Mouse (Mus musculus): ENCODE measurements around the gene Kif2a. TPM values are rescaled to one million over a fixed set of nuclear protein-coding genes. Genes with fewer than 3 reads are reported as not detected.
A peak's percentile ranks its signal among the peaks of the same experiment; 100 is the strongest.

Gene Kif2a
- total RNA-seq, 1 experiment, result 21.9 TPM

- Histone ChIP-seq H3K9ac (ENCODE audit: insufficient read depth, low read depth, low read length, poor library complexity, severe bottlenecking) (no peak overlapping the region), H3K4me3 (ENCODE audit: insufficient read depth in 1 of 2, low read depth in 1 of 2, low read length in 2 of 2, poor library complexity in 1 of 2, severe bottlenecking in 1 of 2) (no peak overlapping the region), H3K27ac (ENCODE audit: insufficient read depth, low read depth, low read length, poor library complexity, severe bottlenecking) (no peak overlapping the region), H3K36me3 (ENCODE audit: control insufficient read depth, insufficient read depth, low read length, poor library complexity, severe bottlenecking) (peaks cover 24% of the 10 kb centered on the region), H3K4me1 (ENCODE audit: control insufficient read depth in 2 of 2, insufficient read depth in 2 of 2, low read length in 2 of 2, poor library complexity in 1 of 2) (no peaks in the 10 kb centered on the region), H3K9me3 (ENCODE audit: control insufficient read depth, insufficient read depth, low read depth, low read length) (no peaks in the 10 kb centered on the region)
- in situ Hi-C loops (cut with MboI; ENCODE audit: low sequenced_read_pairs in 2 of 2, unreplicated experiment in 2 of 2), result no loop called here
- no peak for DNase-seq (ENCODE audit: low read depth, low spot score)
- TF ChIP-seq ZNF384 (IDR thresholded peaks at IDR 0.05; ENCODE audit: low read depth, low read length), result no peak
- TF ChIP-seq ZC3H11A (IDR thresholded peaks at IDR 0.05; ENCODE audit: borderline replicate concordance, low read depth, low read length), result no peak
- TF ChIP-seq HCFC1 (IDR thresholded peaks at IDR 0.05; ENCODE audit: borderline replicate concordance, insufficient read depth, low read length), result no peak
- TF ChIP-seq MAFK (IDR thresholded peaks at IDR 0.05; ENCODE audit: insufficient read depth, low read depth, low read length), result no peak
- no peak for TF ChIP-seq CHD2 (IDR thresholded peaks at IDR 0.05; ENCODE audit: low read depth, low read length)
Observed at GRCm38 (mm10) chr13:106958286-106958685, 63.6 kb downstream of the Kif2a start.

- in situ Hi-C loops (cut with MboI; ENCODE audit: low sequenced_read_pairs in 2 of 2, unreplicated experiment in 2 of 2), result no loop called here
- H3K4me1 ChIP-seq (ENCODE audit: control insufficient read depth in 2 of 2, insufficient read depth in 2 of 2, low read length in 2 of 2, poor library complexity in 1 of 2), result no peaks in the 10 kb centered on the region
- no peak overlapping the region for H3K9ac ChIP-seq (ENCODE audit: insufficient read depth, low read depth, low read length, poor library complexity, severe bottlenecking)
- H3K4me3 ChIP-seq (ENCODE audit: insufficient read depth in 1 of 2, low read depth in 1 of 2, low read length in 2 of 2, poor library complexity in 1 of 2, severe bottlenecking in 1 of 2), result no peak overlapping the region
- no peaks in the 10 kb centered on the region for H3K9me3 ChIP-seq (ENCODE audit: control insufficient read depth, insufficient read depth, low read depth, low read length)
- no peak overlapping the region for H3K27ac ChIP-seq (ENCODE audit: insufficient read depth, low read depth, low read length, poor library complexity, severe bottlenecking)
- no peak for TF ChIP-seq MAFK (IDR thresholded peaks at IDR 0.05; ENCODE audit: insufficient read depth, low read depth, low read length)
- TF ChIP-seq ZC3H11A (IDR thresholded peaks at IDR 0.05; ENCODE audit: borderline replicate concordance, low read depth, low read length), result no peak
- no peak for TF ChIP-seq ZNF384 (IDR thresholded peaks at IDR 0.05; ENCODE audit: low read depth, low read length)
- TF ChIP-seq HCFC1 (IDR thresholded peaks at IDR 0.05; ENCODE audit: borderline replicate concordance, insufficient read depth, low read length), result no peak
- TF ChIP-seq CHD2 (IDR thresholded peaks at IDR 0.05; ENCODE audit: low read depth, low read length), result no peak
- peaks cover 22% of the 10 kb centered on the region for H3K36me3 ChIP-seq (ENCODE audit: control insufficient read depth, insufficient read depth, low read length, poor library complexity, severe bottlenecking)
- DNase-seq (ENCODE audit: low read depth, low spot score), result no peak
Observed at GRCm38 (mm10) chr13:106957554-106957953, 64.4 kb downstream of the Kif2a start.

GRCm38 (mm10) chr13:106954880-106955279 is 67.0 kb downstream of the Kif2a start:
- Histone ChIP-seq H3K9ac (ENCODE audit: insufficient read depth, low read depth, low read length, poor library complexity, severe bottlenecking) (no peak overlapping the region), H3K36me3 (ENCODE audit: control insufficient read depth, insufficient read depth, low read length, poor library complexity, severe bottlenecking) (peaks cover 26% of the 10 kb centered on the region), H3K9me3 (ENCODE audit: control insufficient read depth, insufficient read depth, low read depth, low read length) (no peaks in the 10 kb centered on the region), H3K27ac (ENCODE audit: insufficient read depth, low read depth, low read length, poor library complexity, severe bottlenecking) (no peak overlapping the region), H3K4me3 (ENCODE audit: insufficient read depth in 1 of 2, low read depth in 1 of 2, low read length in 2 of 2, poor library complexity in 1 of 2, severe bottlenecking in 1 of 2) (no peak overlapping the region), H3K4me1 (ENCODE audit: control insufficient read depth in 2 of 2, insufficient read depth in 2 of 2, low read length in 2 of 2, poor library complexity in 1 of 2) (no peaks in the 10 kb centered on the region)
- no peak for DNase-seq (ENCODE audit: low read depth, low spot score)
- in situ Hi-C loops (cut with MboI; ENCODE audit: low sequenced_read_pairs in 2 of 2, unreplicated experiment in 2 of 2), result no loop called here
- TF ChIP-seq ZNF384 (IDR thresholded peaks at IDR 0.05; ENCODE audit: low read depth, low read length), result no peak
- TF ChIP-seq MAFK (IDR thresholded peaks at IDR 0.05; ENCODE audit: insufficient read depth, low read depth, low read length), result no peak
- TF ChIP-seq HCFC1 (IDR thresholded peaks at IDR 0.05; ENCODE audit: borderline replicate concordance, insufficient read depth, low read length), result no peak
- no peak for TF ChIP-seq CHD2 (IDR thresholded peaks at IDR 0.05; ENCODE audit: low read depth, low read length)
- TF ChIP-seq ZC3H11A (IDR thresholded peaks at IDR 0.05; ENCODE audit: borderline replicate concordance, low read depth, low read length), result no peak

- no peak for TF ChIP-seq ZC3H11A (IDR thresholded peaks at IDR 0.05; ENCODE audit: borderline replicate concordance, low read depth, low read length)
- TF ChIP-seq MAFK (IDR thresholded peaks at IDR 0.05; ENCODE audit: insufficient read depth, low read depth, low read length), result no peak
- TF ChIP-seq HCFC1 (IDR thresholded peaks at IDR 0.05; ENCODE audit: borderline replicate concordance, insufficient read depth, low read length), result no peak
- TF ChIP-seq CHD2 (IDR thresholded peaks at IDR 0.05; ENCODE audit: low read depth, low read length), result no peak
- TF ChIP-seq ZNF384 (IDR thresholded peaks at IDR 0.05; ENCODE audit: low read depth, low read length), result no peak
- no peak for DNase-seq (ENCODE audit: low read depth, low spot score)
- Histone ChIP-seq H3K36me3 (ENCODE audit: control insufficient read depth, insufficient read depth, low read length, poor library complexity, severe bottlenecking) (peaks cover 14% of the 10 kb centered on the region), H3K4me1 (ENCODE audit: control insufficient read depth in 2 of 2, insufficient read depth in 2 of 2, low read length in 2 of 2, poor library complexity in 1 of 2) (peaks cover 2% of the 10 kb centered on the region in 2 experiments; a peak in 1 of 4 replicates), H3K9me3 (ENCODE audit: control insufficient read depth, insufficient read depth, low read depth, low read length) (no peaks in the 10 kb centered on the region), H3K27ac (ENCODE audit: insufficient read depth, low read depth, low read length, poor library complexity, severe bottlenecking) (no peak overlapping the region), H3K4me3 (ENCODE audit: insufficient read depth in 1 of 2, low read depth in 1 of 2, low read length in 2 of 2, poor library complexity in 1 of 2, severe bottlenecking in 1 of 2) (peak overlapping the region; percentile 78 to 97), H3K9ac (ENCODE audit: insufficient read depth, low read depth, low read length, poor library complexity, severe bottlenecking) (peak overlapping the region; percentile 97)
- in situ Hi-C loops (cut with MboI; ENCODE audit: low sequenced_read_pairs in 2 of 2, unreplicated experiment in 2 of 2), result no loop called here
Observed at GRCm38 (mm10) chr13:106947583-106947982, 74.3 kb downstream of the Kif2a start.
